Mouse (Mus musculus): ENCODE measurements at regions not wholly inside any gene's neighbourhood (a gene's known extent, or its start where the extent isn't known, plus 50 kb on each side); places are given as distances from the start of the nearest gene placed in this dataset.

DNA sequence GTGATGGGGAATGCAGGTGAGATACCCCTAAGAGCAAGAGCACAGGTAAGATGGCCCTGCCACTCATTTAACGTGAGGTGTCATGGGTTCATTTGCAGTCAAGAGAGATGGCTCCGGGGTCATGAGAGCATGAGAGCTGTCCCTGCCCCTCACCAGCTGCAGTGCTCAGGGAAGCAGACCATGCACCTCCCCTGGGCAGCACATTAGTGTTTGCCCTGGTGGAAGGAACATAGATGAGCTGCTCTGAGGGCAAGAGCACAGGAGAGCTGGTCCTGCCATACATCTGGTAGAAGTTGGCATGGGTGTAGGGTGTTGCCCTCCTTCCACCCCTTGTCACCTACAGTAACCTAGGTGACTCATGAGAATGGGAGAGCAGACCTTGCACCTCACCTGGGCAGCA lies 762.9 kb downstream of the Mettl4 start:
- Histone ChIP-seq H3K4me1 (ENCODE audit: control insufficient read depth, insufficient read depth, low read length) (no peaks in the 10 kb centered on the region), H3K27ac (ENCODE audit: insufficient read depth, low read length) (no peak overlapping the region), H3K4me3 (ENCODE audit: insufficient read depth, low read length) (no peak overlapping the region)
- TF ChIP-seq POLR2A (IDR thresholded peaks at IDR 0.05; ENCODE audit: low read depth, low read length) (no peak), CTCF (IDR thresholded peaks at IDR 0.05; ENCODE audit: borderline replicate concordance, insufficient read depth, low read length) (no peak)
